Mouse (Mus musculus) neural tube, embryonic 11.5 days (tissue): Measurements from ENCODE around the gene Kcnab1. TPM values are rescaled to one million over a fixed set of nuclear protein-coding genes. Genes with fewer than 3 reads are reported as not detected.

ENCODE experiments used
- ATAC-seq: fragments of 200-750 bp; cut with Nextera tagmentation; 2 replicates; pipeline ENCODE4 v1.8.0; 2017; ENCODE audit warnings: moderate number of reproducible peaks, mild to moderate bottlenecking, moderate TSS enrichment, moderate library complexity; ENCODE audit not compliant: insufficient read depth, low FRiP score, low TSS enrichment
- DNase-seq: peaks from one replicate; pipeline ENCODE4 v3.0.0-alpha.2; 2015; ENCODE audit warnings: low spot score
- H3K27ac ChIP-seq: fragments of 300-500 bp; sonication (generic); 2 replicates; pipeline ENCODE4 v1.5.1; 2014; ENCODE audit warnings: low read depth, mild to moderate bottlenecking, low read length
- H3K27me3 ChIP-seq: fragments of 300-500 bp; sonication (generic); 2 replicates; pipeline ENCODE4 v1.6.1; 2014; ENCODE audit warnings: mild to moderate bottlenecking, low read length, mixed read lengths; ENCODE audit not compliant: control insufficient read depth, insufficient read depth
- H3K36me3 ChIP-seq: fragments of 300-500 bp; sonication (generic); 2 replicates; pipeline ENCODE4 v1.6.1; 2014; ENCODE audit warnings: mild to moderate bottlenecking, low read length, moderate library complexity, mixed read lengths; ENCODE audit not compliant: control insufficient read depth, insufficient read depth
- H3K4me1 ChIP-seq: fragments of 300-500 bp; sonication (generic); 2 replicates; pipeline ENCODE4 v1.6.1; 2014; ENCODE audit warnings: low read length, mixed read lengths; ENCODE audit not compliant: control insufficient read depth, insufficient read depth
- H3K4me2 ChIP-seq: fragments of 300-500 bp; sonication (generic); 2 replicates; pipeline ENCODE4 v1.6.1; 2014; ENCODE audit warnings: low read depth, mild to moderate bottlenecking, moderate library complexity
- H3K4me3 ChIP-seq: fragments of 300-500 bp; sonication (generic); 2 replicates; pipeline ENCODE4 v1.5.1; 2014; ENCODE audit warnings: low read depth, low read length
- H3K9ac ChIP-seq: fragments of 300-500 bp; sonication (generic); 2 replicates; pipeline ENCODE4 v1.6.1; 2014; ENCODE audit warnings: mild to moderate bottlenecking, low read length
- H3K9me3 ChIP-seq: fragments of 300-500 bp; sonication (generic); 2 replicates; pipeline ENCODE4 v1.6.1; 2016; ENCODE audit warnings: low read length; ENCODE audit not compliant: control insufficient read depth
- WGBS: fragments of 180-500 bp; shearing (Covaris S2); extraction: QIAGEN DNeasy Blood & Tissue Kit; methylation state at CpG from one replicate; pipeline ENCODE4 v1.1.7; 2014; 5-methylcytosine and 5-hydroxymethylcytosine counted together
- polyA plus RNA-seq: library from polyadenylated mRNA; unstranded; fragments of >200 nt; fragmentation: Nextera tagmentation; extraction: Ambion mirVana; gene quantifications from 2 replicates; pipeline ENCODE4 v1.2.1, GENCODE M21; 2014

Gene Kcnab1
- polyA plus RNA-seq, 1 experiment from 2014 or later = 7.7 TPM

GRCm38 (mm10) chr3:65363438-65363837 is 254.3 kb downstream of the Kcnab1 start:
- H3K4me1 ChIP-seq = no peaks in the 10 kb centered on the region
- no peaks in the 10 kb centered on the region for H3K36me3 ChIP-seq
- H3K27ac ChIP-seq = no peak overlapping the region
- H3K27me3 ChIP-seq = no peaks in the 10 kb centered on the region
- no peak overlapping the region for H3K9ac ChIP-seq
- no peak overlapping the region for H3K4me2 ChIP-seq
- no peak for ATAC-seq
- H3K9me3 ChIP-seq = no peaks in the 10 kb centered on the region
- no peak for DNase-seq
- no peak overlapping the region for H3K4me3 ChIP-seq
- WGBS = 97% methylated on average over 1 of the region's 1 CpGs

- 58% methylated on average over 6 of the region's 6 CpGs for WGBS
- no peak overlapping the region for H3K9ac ChIP-seq
- ATAC-seq = no peak
Observed at GRCm38 (mm10) chr3:65365184-65365583, 256.0 kb downstream of the Kcnab1 start.

GRCm38 (mm10) chr3:65365921-65366710 is 256.9 kb downstream of the Kcnab1 start:
- WGBS = 79% methylated on average over 10 of the region's 10 CpGs
- Histone ChIP-seq H3K4me1 (no peaks in the 10 kb centered on the region), H3K9ac (no peak overlapping the region), H3K27ac (no peak overlapping the region), H3K4me2 (no peak overlapping the region), H3K9me3 (no peaks in the 10 kb centered on the region), H3K4me3 (no peak overlapping the region), H3K27me3 (no peaks in the 10 kb centered on the region), H3K36me3 (no peaks in the 10 kb centered on the region)
- DNase-seq = no peak
- ATAC-seq = no peak

More at GRCm38 (mm10) chr3:65365184-65365583, 256.0 kb downstream of the Kcnab1 start:
- Histone ChIP-seq H3K27ac (no peak overlapping the region), H3K36me3 (no peaks in the 10 kb centered on the region), H3K4me2 (no peak overlapping the region), H3K4me1 (no peaks in the 10 kb centered on the region), H3K4me3 (no peak overlapping the region), H3K27me3 (no peaks in the 10 kb centered on the region), H3K9me3 (no peaks in the 10 kb centered on the region)
- no peak for DNase-seq

GRCm38 (mm10) chr3:65367944-65368343 is 258.8 kb downstream of the Kcnab1 start:
- H3K27ac ChIP-seq = no peak overlapping the region
- H3K27me3 ChIP-seq = no peaks in the 10 kb centered on the region
- 70% methylated on average over 4 of the region's 4 CpGs for WGBS
- H3K4me2 ChIP-seq = no peak overlapping the region
- no peak overlapping the region for H3K9ac ChIP-seq
- ATAC-seq = no peak
- H3K4me1 ChIP-seq = no peaks in the 10 kb centered on the region
- no peak overlapping the region for H3K4me3 ChIP-seq
- no peak for DNase-seq
- H3K9me3 ChIP-seq = no peaks in the 10 kb centered on the region
- 0 out of 2 replicates have a peak, but pooled peaks cover 3% of the 10 kb centered on the region for H3K36me3 ChIP-seq

- H3K27ac ChIP-seq = no peak overlapping the region
- 93% methylated on average over 4 of the region's 4 CpGs for WGBS
- H3K9ac ChIP-seq = no peak overlapping the region
- DNase-seq (no peak), ATAC-seq (no peak)
- no peak overlapping the region for H3K4me2 ChIP-seq
- no peaks in the 10 kb centered on the region for H3K9me3 ChIP-seq
- H3K27me3 ChIP-seq = no peaks in the 10 kb centered on the region
- no peak overlapping the region for H3K4me3 ChIP-seq
- peaks cover 8% of the 10 kb centered on the region; the same call in 1 of the 2 replicates for H3K36me3 ChIP-seq
- H3K4me1 ChIP-seq = no peaks in the 10 kb centered on the region
Observed at GRCm38 (mm10) chr3:65372552-65372951, 263.4 kb downstream of the Kcnab1 start.

- ATAC-seq = no peak
- H3K9ac ChIP-seq = no peak overlapping the region
- no peak overlapping the region for H3K4me3 ChIP-seq
- WGBS = 87% methylated on average over 5 of the region's 5 CpGs
- peaks cover 8% of the 10 kb centered on the region; the same call in 1 of the 2 replicates for H3K36me3 ChIP-seq
- H3K9me3 ChIP-seq = no peaks in the 10 kb centered on the region
- H3K27me3 ChIP-seq = no peaks in the 10 kb centered on the region
- no peak overlapping the region for H3K27ac ChIP-seq
- no peak for DNase-seq
- no peaks in the 10 kb centered on the region for H3K4me1 ChIP-seq
- H3K4me2 ChIP-seq = no peak overlapping the region
Observed at GRCm38 (mm10) chr3:65373594-65374182, 264.5 kb downstream of the Kcnab1 start.

- no peaks in the 10 kb centered on the region for H3K9me3 ChIP-seq
- no peak overlapping the region for H3K4me3 ChIP-seq
- H3K27me3 ChIP-seq = no peaks in the 10 kb centered on the region
- peaks cover 8% of the 10 kb centered on the region; the same call in 1 of the 2 replicates for H3K36me3 ChIP-seq
- no peak overlapping the region for H3K9ac ChIP-seq
- no peak overlapping the region for H3K27ac ChIP-seq
- H3K4me2 ChIP-seq = no peak overlapping the region
- H3K4me1 ChIP-seq = no peaks in the 10 kb centered on the region
- DNase-seq (no peak), ATAC-seq (no peak)
- 80% methylated on average over 3 of the region's 3 CpGs for WGBS
Observed at GRCm38 (mm10) chr3:65374729-65375128, 265.5 kb downstream of the Kcnab1 start.

GRCm38 (mm10) chr3:65378724-65379123 is 269.5 kb downstream of the Kcnab1 start:
- ATAC-seq (no peak), DNase-seq (no peak)
- H3K36me3 ChIP-seq = peaks cover 5% of the 10 kb centered on the region; the same call in 1 of the 2 replicates
- no peak overlapping the region for H3K4me2 ChIP-seq
- H3K9ac ChIP-seq = no peak overlapping the region
- H3K9me3 ChIP-seq = no peaks in the 10 kb centered on the region
- H3K27ac ChIP-seq = no peak overlapping the region
- H3K4me3 ChIP-seq = no peak overlapping the region
- no peaks in the 10 kb centered on the region for H3K27me3 ChIP-seq
- no peaks in the 10 kb centered on the region for H3K4me1 ChIP-seq
